Mouse (Mus musculus): ENCODE results near the gene Hapln2. TPM values are rescaled to one million over a fixed set of nuclear protein-coding genes. Genes with fewer than 3 reads are reported as not detected.

Gene Hapln2
- polyA plus RNA-seq, 1 experiment from 2014 or later = 0.17 TPM

DNA sequence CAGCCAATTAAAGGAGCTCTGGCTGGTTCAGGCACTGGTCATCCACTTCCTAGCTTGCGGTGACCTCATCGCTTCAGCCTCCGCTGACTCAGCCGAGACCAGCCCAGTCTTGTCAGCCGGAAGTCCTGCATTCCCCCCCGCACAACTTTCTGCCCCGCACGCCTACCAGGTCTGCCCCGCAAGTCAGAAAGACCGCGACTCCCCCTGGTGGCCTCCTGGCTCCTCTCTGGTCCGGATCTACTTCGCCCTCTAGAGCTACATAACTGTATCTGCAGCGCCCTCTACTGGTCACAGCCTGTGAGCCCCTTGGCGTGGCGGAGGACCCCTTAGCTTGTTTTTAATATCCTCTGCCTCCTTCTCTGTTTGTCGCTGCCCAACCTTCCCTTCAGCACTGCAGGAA lies 40.5 kb downstream of the Hapln2 start:
- Histone ChIP-seq H3K27ac (ENCODE audit: poor library complexity, severe bottlenecking) (peak overlapping the region; percentile 69), H3K4me1 (replicated peaks) (peaks cover 63% of the 10 kb centered on the region), H3K9ac (peak overlapping the region; percentile 47), H3K4me3 (peak overlapping the region; percentile 38), H3K9me3 (replicated peaks) (no peaks in the 10 kb centered on the region), H3K36me3 (no peaks in the 10 kb centered on the region), H3K4me2 (peak overlapping the region; percentile 70), H3K27me3 (replicated peaks) (peaks cover 35% of the 10 kb centered on the region)
- WGBS = 0% methylated on average over 17 of the region's 17 CpGs
- ATAC-seq (ENCODE audit: insufficient number of reproducible peaks, low FRiP score) = peak; percentile 67

DNA sequence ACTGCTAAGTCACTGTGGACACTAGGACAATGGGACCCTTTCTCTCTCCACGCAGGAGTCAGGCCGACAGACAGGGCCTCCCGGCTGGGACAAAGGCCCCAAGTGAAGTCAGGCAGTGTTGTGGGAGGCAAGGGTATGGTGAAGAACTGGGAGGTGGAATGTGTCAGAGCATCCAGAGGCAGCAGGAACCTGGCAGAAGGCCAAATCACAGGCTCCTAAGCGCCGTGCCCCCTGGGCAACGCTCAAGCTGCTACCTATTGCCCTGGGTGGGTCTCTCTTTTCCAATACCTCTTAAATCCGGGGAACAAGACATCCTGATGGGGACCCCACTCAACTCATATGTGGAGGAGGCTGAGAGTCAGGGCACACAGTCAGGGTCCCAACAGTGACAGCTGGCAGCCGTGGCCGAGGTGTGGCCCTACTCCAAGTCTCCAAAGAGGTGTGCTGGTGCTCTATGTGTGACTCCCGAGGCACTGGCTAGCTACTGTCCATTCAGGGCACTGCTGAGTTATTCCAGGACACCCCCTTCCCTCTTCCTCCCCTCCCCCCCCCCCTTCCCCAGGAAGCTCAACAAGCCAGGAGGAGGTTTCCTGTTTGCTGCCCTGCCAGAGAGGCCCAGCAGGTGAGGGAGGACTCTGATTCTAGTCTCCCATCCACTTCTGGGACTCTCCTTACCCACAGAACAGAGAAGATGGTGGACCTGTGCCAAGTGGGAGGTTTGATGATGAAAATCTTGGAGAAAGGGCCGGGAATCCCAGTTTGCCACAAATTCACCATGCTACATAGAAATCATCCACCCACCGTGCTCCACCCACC lies 41.7 kb downstream of the Hapln2 start:
- H3K4me3 ChIP-seq = no peak overlapping the region
- WGBS = 27% methylated on average over 12 of the region's 12 CpGs
- no peak for ATAC-seq (ENCODE audit: insufficient number of reproducible peaks, low FRiP score)
- H3K36me3 ChIP-seq = no peaks in the 10 kb centered on the region
- H3K4me2 ChIP-seq = peak overlapping the region; percentile 70
- peak overlapping the region; percentile 69 for H3K27ac ChIP-seq (ENCODE audit: poor library complexity, severe bottlenecking)
- peaks cover 73% of the 10 kb centered on the region for H3K4me1 ChIP-seq (replicated peaks)
- no peaks in the 10 kb centered on the region for H3K9me3 ChIP-seq (replicated peaks)
- peak overlapping the region; percentile 39; the same call in 1 of the 2 replicates for H3K9ac ChIP-seq
- peaks cover 23% of the 10 kb centered on the region for H3K27me3 ChIP-seq (replicated peaks)

DNA sequence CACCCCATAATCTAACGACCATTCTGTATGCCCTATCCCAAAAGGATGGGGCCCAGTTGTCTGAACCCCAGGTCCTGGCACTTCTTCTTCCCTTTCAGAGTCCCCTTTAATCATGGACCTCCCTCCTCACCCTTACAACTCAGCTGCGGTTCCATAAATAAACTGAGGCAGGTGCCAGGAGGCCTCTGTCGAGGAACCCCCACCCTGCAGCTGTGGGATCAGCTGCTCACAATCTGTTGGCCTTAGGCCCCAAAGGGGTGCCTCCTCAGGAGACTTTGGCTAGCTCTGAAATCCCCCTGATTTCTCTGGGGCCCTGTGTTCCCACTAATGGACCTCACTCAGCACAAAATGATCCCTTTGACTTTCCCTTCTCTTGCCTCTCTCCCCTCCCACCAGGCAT lies 43.3 kb downstream of the Hapln2 start:
- Histone ChIP-seq H3K36me3 (0 out of 2 replicates have a peak, but pooled peaks cover 4% of the 10 kb centered on the region), H3K9me3 (replicated peaks) (no peaks in the 10 kb centered on the region), H3K4me2 (peak overlapping the region; percentile 60), H3K27ac (ENCODE audit: poor library complexity, severe bottlenecking) (peak overlapping the region; percentile 87; the same call in 1 of the 2 replicates), H3K27me3 (replicated peaks) (peaks cover 7% of the 10 kb centered on the region), H3K4me1 (replicated peaks) (peaks cover 80% of the 10 kb centered on the region), H3K4me3 (no peak overlapping the region), H3K9ac (peak overlapping the region; percentile 59; the same call in 1 of the 2 replicates)
- 35% methylated on average over 3 of the region's 3 CpGs for WGBS
- no peak for ATAC-seq (ENCODE audit: insufficient number of reproducible peaks, low FRiP score)

DNA sequence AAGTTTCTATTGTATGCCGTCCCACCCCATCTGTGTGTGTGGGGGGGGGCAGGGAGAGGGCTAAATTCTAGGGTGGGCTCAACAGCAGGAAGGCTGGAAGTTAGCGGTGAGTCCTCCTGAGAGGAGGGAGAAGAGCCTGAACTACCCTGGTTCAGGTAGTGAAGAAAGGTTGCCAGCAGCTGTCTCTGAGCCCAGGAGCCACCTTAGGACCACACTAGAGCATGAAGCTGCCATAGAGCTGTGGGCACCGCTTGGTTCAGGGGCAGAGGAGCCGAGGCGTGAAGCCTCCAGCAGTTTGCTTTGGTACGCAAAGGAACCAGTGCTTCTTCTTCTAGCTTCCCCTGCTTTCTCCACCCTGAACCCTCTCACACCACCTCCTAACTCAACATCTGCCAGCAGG lies 43.8 kb downstream of the Hapln2 start:
- H3K9ac ChIP-seq = peak overlapping the region; percentile 59
- 51% methylated on average over 6 of the region's 6 CpGs for WGBS
- H3K9me3 ChIP-seq (replicated peaks) = no peaks in the 10 kb centered on the region
- H3K4me2 ChIP-seq = peak overlapping the region; percentile 60
- no peak for ATAC-seq (ENCODE audit: insufficient number of reproducible peaks, low FRiP score)
- H3K27me3 ChIP-seq (replicated peaks) = peaks cover 2% of the 10 kb centered on the region
- H3K4me3 ChIP-seq = 0 out of 2 replicates have a peak overlapping the region, but pooled peaks have one; percentile 13
- H3K4me1 ChIP-seq (replicated peaks) = peaks cover 80% of the 10 kb centered on the region
- 0 out of 2 replicates have a peak, but pooled peaks cover 9% of the 10 kb centered on the region for H3K36me3 ChIP-seq
- peak overlapping the region; percentile 87 for H3K27ac ChIP-seq (ENCODE audit: poor library complexity, severe bottlenecking)

DNA sequence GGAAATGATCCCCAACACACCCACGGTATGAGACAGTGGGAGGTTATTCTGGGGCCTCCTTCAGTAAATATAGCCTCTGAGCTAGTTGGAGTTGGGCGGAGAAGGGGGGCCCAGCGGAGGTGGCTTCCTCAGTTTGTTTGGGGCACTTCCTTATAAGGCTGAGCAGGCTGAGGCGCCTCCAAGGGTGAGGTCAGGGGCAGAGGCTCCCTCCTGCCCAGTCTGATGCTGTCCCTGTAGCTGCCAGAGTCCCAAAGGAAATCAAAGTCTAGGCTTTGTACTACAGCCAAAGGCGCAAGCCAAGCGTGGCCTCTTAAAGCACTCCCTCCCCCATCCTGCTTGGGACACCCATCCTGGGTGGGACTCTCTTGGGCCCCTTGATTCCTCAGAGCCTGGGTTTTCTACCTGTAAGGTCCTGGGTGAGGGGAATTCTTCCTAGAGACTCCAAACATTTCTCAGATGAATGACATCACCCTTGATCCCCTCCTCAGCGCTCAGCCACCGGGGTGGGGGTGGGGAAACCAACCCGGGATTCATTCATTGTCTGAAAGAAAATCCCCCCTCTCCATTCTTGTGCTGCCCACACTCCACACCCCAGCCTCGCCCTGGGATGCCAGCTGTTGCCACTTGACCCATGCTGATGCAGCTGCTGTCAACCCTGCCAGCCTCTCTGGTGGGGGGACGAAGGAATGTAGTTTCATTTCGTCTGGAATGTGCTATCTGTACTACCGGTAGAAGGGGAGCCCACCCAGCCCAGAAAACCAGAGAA lies 44.4 kb downstream of the Hapln2 start:
- ATAC-seq (ENCODE audit: insufficient number of reproducible peaks, low FRiP score) = peak; percentile 71
- peak overlapping the region; percentile 59 for H3K9ac ChIP-seq
- H3K27me3 ChIP-seq (replicated peaks) = no peaks in the 10 kb centered on the region
- peaks cover 82% of the 10 kb centered on the region for H3K4me1 ChIP-seq (replicated peaks)
- H3K4me3 ChIP-seq = 0 out of 2 replicates have a peak overlapping the region, but pooled peaks have one; percentile 13
- H3K9me3 ChIP-seq (replicated peaks) = no peaks in the 10 kb centered on the region
- peak overlapping the region; percentile 60 for H3K4me2 ChIP-seq
- WGBS = 5% methylated on average over 13 of the region's 13 CpGs
- peak overlapping the region; percentile 87 for H3K27ac ChIP-seq (ENCODE audit: poor library complexity, severe bottlenecking)
- H3K36me3 ChIP-seq = peaks cover 13% of the 10 kb centered on the region; the same call in 1 of the 2 replicates

DNA sequence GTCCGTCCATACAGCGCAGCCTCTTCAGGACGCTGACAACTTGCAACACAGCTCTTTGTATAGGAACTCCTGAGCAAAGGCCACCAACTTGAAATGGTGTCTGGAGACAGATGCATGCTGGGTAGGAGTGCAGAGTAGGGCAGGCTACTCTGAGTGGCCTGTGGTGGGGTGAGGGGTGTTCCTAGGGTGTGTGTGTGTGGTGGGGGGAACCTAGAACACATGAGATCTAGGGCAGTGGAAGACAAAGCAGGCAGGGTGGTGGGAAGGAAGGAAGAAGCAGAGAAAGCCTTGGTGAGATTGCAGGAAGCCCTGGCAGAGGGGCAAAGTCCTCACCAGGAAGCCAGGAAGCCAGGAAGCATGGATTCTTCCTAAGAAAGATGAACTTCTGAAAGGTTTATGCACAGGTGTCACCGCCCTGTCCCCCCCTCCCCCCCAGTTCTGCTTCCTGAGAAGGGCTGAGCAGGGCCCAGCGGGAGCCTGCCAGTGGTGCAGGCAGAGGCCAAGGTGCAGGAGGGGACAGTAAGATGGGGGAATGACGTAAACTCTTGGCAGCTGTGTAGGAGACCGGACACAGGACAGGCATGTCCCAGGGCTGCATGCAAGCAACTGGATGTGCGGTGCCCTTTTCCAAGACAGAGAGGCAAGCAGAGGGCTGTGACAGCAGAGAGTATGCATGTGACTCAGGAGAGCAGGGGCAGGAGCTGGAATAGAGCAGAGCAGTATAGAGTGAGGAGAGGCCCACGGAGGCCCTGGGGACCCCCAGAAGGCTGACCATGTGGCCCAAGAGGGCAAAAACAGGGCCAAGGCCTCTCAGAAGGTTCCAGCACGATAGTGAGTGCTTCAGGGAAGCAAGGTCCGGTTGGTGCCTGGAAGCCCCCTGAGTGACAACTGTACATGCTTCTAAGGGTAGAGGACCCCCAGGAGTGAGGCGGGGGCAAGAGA lies 45.2 kb downstream of the Hapln2 start:
- Histone ChIP-seq H3K9me3 (replicated peaks) (no peaks in the 10 kb centered on the region), H3K27me3 (replicated peaks) (no peaks in the 10 kb centered on the region), H3K9ac (peak overlapping the region; percentile 59), H3K4me2 (peak overlapping the region; percentile 60), H3K4me3 (no peak overlapping the region), H3K36me3 (peaks cover 21% of the 10 kb centered on the region; the same call in 1 of the 2 replicates), H3K4me1 (replicated peaks) (peaks cover 76% of the 10 kb centered on the region), H3K27ac (ENCODE audit: poor library complexity, severe bottlenecking) (peak overlapping the region; percentile 87)
- 22% methylated on average over 12 of the region's 12 CpGs for WGBS
- peak; percentile 51 for ATAC-seq (ENCODE audit: insufficient number of reproducible peaks, low FRiP score)

DNA sequence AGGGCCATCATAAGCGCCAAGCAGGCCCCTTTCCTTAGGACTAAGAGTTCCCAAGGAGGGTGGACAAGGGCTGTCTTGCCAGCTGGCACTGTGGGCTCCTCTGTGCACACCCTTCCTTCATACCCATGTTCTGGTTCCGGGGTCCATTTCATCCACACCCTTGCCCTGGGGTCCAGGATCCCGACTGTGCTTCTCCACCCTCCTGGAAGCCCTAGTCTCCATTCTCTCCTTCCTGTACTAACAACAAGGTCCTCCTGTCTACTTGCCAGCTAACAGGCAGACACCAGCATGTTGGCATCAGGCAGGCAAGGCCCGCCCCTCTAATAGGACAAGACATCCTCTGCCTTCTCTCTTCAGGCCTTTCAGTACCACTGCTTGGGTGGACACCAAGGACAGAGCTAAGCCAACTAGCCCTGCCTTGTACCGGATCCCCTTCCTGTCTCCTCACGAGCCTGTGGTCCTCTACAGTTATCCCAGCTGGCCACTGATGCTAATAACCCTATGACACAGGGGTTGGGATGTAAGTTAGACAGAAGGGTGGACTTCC lies 46.1 kb downstream of the Hapln2 start:
- Histone ChIP-seq H3K36me3 (peaks cover 29% of the 10 kb centered on the region; the same call in 1 of the 2 replicates), H3K4me2 (no peak overlapping the region), H3K9me3 (replicated peaks) (no peaks in the 10 kb centered on the region), H3K4me3 (no peak overlapping the region), H3K27ac (ENCODE audit: poor library complexity, severe bottlenecking) (peak overlapping the region; percentile 87), H3K27me3 (replicated peaks) (no peaks in the 10 kb centered on the region), H3K9ac (peak overlapping the region; percentile 39; the same call in 1 of the 2 replicates), H3K4me1 (replicated peaks) (peaks cover 69% of the 10 kb centered on the region)
- no peak for ATAC-seq (ENCODE audit: insufficient number of reproducible peaks, low FRiP score)
- WGBS = 78% methylated on average over 6 of the region's 6 CpGs

DNA sequence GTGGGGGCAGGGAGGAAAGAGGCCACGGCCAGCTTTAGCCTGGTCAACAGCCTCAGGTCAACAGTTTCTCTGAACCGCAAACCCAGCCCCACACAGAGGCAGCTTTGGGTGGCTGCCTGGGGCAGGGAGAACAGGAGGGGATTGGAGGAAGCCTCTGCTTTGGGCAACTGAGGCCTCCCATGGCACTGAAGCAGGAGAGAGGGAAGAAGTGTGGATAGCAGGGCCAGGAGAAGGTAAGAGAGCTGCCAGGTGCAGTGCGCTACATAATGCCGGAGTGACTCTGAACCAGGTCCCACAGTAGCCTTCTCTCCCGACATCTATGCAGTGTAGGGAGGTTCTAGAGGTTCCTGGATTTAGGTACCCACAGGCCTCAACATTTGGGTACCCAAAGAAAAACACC lies 46.7 kb downstream of the Hapln2 start:
- Histone ChIP-seq H3K9me3 (replicated peaks) (no peaks in the 10 kb centered on the region), H3K27ac (ENCODE audit: poor library complexity, severe bottlenecking) (0 out of 2 replicates have a peak overlapping the region, but pooled peaks have one; percentile 87), H3K27me3 (replicated peaks) (no peaks in the 10 kb centered on the region), H3K4me1 (replicated peaks) (peaks cover 63% of the 10 kb centered on the region), H3K4me3 (no peak overlapping the region), H3K36me3 (peaks cover 32% of the 10 kb centered on the region), H3K9ac (no peak overlapping the region; the same call in 1 of the 2 replicates), H3K4me2 (no peak overlapping the region)
- no peak for ATAC-seq (ENCODE audit: insufficient number of reproducible peaks, low FRiP score)
- WGBS = 66% methylated on average over 5 of the region's 5 CpGs

DNA sequence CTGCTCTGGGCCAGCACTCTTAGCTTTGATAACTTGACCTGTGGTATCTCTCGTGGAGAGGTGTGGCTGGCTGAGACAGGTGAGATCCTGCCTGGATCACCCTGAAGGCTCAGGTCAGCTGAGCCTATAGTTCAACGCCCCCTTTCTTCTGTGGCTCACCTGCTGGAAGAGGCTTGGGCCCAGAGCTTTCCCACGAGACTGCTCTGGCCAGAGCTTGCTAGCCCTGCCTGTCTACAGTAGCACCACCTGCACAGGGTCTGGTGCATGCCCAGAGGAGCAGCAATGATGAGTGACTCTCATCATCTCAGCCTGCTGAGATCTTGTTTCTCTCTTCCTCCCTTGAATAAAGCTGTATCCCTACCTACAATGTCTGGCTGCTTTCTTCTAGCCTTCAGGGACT lies 47.3 kb downstream of the Hapln2 start:
- WGBS = 53% methylated on average over 3 of the region's 3 CpGs
- H3K9ac ChIP-seq = no peak overlapping the region; the same call in 1 of the 2 replicates
- H3K27me3 ChIP-seq (replicated peaks) = no peaks in the 10 kb centered on the region
- ATAC-seq (ENCODE audit: insufficient number of reproducible peaks, low FRiP score) = no peak
- H3K4me1 ChIP-seq (replicated peaks) = peaks cover 57% of the 10 kb centered on the region
- H3K4me3 ChIP-seq = no peak overlapping the region
- no peak overlapping the region for H3K4me2 ChIP-seq
- H3K9me3 ChIP-seq (replicated peaks) = no peaks in the 10 kb centered on the region
- peaks cover 39% of the 10 kb centered on the region for H3K36me3 ChIP-seq
- no peak overlapping the region for H3K27ac ChIP-seq (ENCODE audit: poor library complexity, severe bottlenecking)

DNA sequence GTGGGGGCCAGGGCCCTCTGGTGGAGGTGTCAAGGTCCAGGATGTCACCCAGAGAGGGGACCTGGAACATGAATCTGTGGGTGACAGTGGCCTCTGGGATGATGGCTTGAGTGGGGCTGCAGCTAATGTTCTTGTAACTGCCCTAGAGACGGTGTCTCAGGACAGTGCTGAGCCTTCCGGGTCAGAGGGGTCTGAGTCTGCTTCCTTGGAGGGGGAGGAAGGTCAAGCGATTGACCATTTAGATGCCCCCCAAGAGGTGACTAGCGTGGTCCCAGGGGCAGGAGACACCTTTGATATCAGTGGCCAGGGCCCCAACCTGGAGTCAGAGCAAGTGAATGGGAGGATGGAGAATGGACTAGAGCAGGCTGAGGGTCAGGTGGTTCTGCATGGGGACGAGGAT lies 47.9 kb downstream of the Hapln2 start:
- 77% methylated on average over 5 of the region's 5 CpGs for WGBS
- Histone ChIP-seq H3K4me2 (no peak overlapping the region), H3K9ac (no peak overlapping the region), H3K36me3 (peaks cover 43% of the 10 kb centered on the region), H3K4me3 (no peak overlapping the region), H3K9me3 (replicated peaks) (no peaks in the 10 kb centered on the region), H3K27me3 (replicated peaks) (no peaks in the 10 kb centered on the region), H3K27ac (ENCODE audit: poor library complexity, severe bottlenecking) (no peak overlapping the region), H3K4me1 (replicated peaks) (peaks cover 54% of the 10 kb centered on the region)
- ATAC-seq (ENCODE audit: insufficient number of reproducible peaks, low FRiP score) = no peak

Data from heart, embryonic 12.5 days (tissue).